Mouse (Mus musculus) forebrain, embryonic 12.5 days (tissue): ENCODE measurements around the gene Stoml1. TPM values are rescaled to one million over a fixed set of nuclear protein-coding genes. Genes with fewer than 3 reads are reported as not detected.

Experiments
- ATAC-seq: fragments of 200-750 bp; cut with Nextera tagmentation; 2 replicates; pipeline ENCODE4 v1.8.0; 2017; ENCODE audit warnings: moderate TSS enrichment; ENCODE audit not compliant: low FRiP score
- H3K27ac ChIP-seq: fragments of 300-500 bp; sonication (generic); 2 replicates; pipeline ENCODE4 v1.5.1; 2016; ENCODE audit warnings: mild to moderate bottlenecking
- H3K27me3 ChIP-seq: fragments of 300-500 bp; sonication (generic); 2 replicates; pipeline ENCODE4 v1.6.1; 2016; ENCODE audit warnings: mild to moderate bottlenecking
- H3K36me3 ChIP-seq: fragments of 300-500 bp; sonication (generic); replicated peaks from 2 replicates; pipeline ENCODE4 v1.6.1; 2016; ENCODE audit warnings: mild to moderate bottlenecking
- H3K4me1 ChIP-seq: fragments of 300-500 bp; sonication (generic); 2 replicates; pipeline ENCODE4 v1.6.1; 2016
- H3K4me2 ChIP-seq: fragments of 300-500 bp; sonication (generic); 2 replicates; pipeline ENCODE4 v1.6.1; 2016; ENCODE audit warnings: mild to moderate bottlenecking, moderate library complexity
- H3K4me3 ChIP-seq: fragments of 300-500 bp; sonication (generic); replicated peaks from 2 replicates; pipeline ENCODE4 v1.5.1; 2016; ENCODE audit warnings: mild to moderate bottlenecking
- H3K9ac ChIP-seq: fragments of 300-500 bp; sonication (generic); 2 replicates; pipeline ENCODE4 v1.6.1; 2016; ENCODE audit warnings: mild to moderate bottlenecking
- H3K9me3 ChIP-seq: fragments of 300-500 bp; sonication (generic); 2 replicates; pipeline ENCODE4 v1.6.1; 2016
- WGBS: fragments of 180-500 bp; shearing (Covaris S2); methylation state at CpG from one replicate; pipeline ENCODE4 v1.1.7; 2016; 5-methylcytosine and 5-hydroxymethylcytosine counted together
- microRNA-seq: library from miRNA; unstranded; fragments of <30 nt; microRNA quantifications from one replicate; pipeline ENCODE4, GENCODE M21; 2017
- polyA plus RNA-seq: library from polyadenylated mRNA; unstranded; fragments of >200 nt; fragmentation: Nextera tagmentation; extraction: Ambion mirVana; gene quantifications from 2 replicates; pipeline ENCODE4 v1.2.1, GENCODE M21; 2016

Stoml1 gene
- polyA plus RNA-seq, 1 experiment from 2014 or later, result 53.3 TPM

DNA sequence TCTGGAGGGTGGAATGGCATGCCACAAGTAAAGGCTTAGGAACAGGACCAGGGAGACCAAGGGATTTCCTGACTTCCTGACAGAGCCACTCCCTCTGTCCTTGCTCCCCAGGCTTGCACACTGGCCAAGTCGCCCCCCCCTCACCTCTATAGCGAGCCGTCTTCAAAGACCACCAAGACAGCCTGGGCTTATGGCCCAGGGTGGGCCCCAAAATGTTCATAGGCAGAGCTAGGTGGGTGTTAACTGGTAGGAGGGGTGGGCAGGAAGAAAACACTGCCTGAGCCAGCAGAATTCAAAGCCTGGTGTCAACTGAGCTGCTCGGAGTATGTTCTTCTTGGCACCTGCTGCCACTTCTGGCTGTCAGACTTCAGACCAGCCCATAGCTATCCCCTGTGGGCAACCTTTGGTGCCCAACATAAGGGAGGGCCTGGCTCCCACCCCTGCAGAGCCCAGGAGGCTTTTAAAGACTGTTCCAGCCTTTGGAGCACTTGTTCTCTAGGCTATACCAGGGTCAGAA is 45.1 kb downstream of the Stoml1 start:
- peaks cover 12% of the 10 kb centered on the region for H3K4me1 ChIP-seq
- ATAC-seq, result no peak
- no peak overlapping the region for H3K4me3 ChIP-seq
- no peak overlapping the region for H3K27ac ChIP-seq
- H3K27me3 ChIP-seq, result no peaks in the 10 kb centered on the region
- 71% methylated on average over 4 of the region's 4 CpGs for WGBS
- H3K36me3 ChIP-seq, result no peaks in the 10 kb centered on the region
- H3K4me2 ChIP-seq, result no peak overlapping the region
- H3K9me3 ChIP-seq, result no peaks in the 10 kb centered on the region
- no peak overlapping the region for H3K9ac ChIP-seq

DNA sequence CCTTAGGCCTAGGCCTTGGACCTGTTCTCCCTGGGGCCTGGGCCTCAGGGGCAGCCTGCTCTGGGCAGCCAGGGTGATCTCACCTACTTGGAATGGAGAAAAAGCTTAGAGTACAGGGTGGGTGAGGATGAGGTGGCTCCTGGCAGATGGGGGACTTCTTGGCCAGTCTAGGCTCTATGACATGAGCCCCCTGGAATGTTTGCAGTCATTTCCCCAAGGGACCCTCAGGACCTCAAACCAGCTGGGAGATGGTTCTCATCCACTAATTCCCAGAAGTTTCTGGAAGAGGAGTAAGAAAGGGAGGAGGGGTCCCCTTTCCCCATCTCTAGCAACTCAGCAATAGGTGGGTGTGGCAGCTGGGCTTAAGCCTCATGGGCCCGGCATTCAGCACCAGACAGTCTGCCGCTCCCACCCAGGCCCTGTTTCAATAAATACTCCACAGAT is 46.4 kb downstream of the Stoml1 start:
- Histone ChIP-seq H3K27me3 (no peaks in the 10 kb centered on the region), H3K4me1 (peaks cover 22% of the 10 kb centered on the region), H3K4me3 (no peak overlapping the region), H3K27ac (no peak overlapping the region), H3K9ac (no peak overlapping the region), H3K36me3 (no peaks in the 10 kb centered on the region), H3K9me3 (no peaks in the 10 kb centered on the region), H3K4me2 (no peak overlapping the region)
- WGBS, result 37% methylated on average over 2 of the region's 2 CpGs
- ATAC-seq, result no peak

DNA sequence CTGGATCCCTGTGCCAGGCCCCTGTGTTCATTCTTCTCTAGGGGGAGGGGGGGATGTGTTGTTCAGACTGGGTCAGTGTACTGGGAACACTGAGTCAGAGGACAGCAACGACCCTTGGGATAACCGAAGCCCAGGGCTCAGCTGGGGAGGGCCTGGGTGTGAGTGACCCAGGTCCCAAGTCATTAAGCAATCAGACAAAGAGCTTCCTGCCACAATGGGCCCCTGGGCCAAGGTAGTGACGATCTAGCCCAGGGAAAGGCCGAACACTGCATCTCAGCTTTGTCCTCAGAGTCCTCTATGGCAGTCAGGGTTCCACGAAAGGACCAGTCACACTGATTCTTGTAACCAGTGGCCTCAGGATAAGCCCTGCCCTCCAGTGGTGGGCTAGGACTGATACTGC is 50.2 kb downstream of the Stoml1 start:
- no peak overlapping the region for H3K9ac ChIP-seq
- 48% methylated on average over 5 of the region's 5 CpGs for WGBS
- no peak overlapping the region for H3K4me2 ChIP-seq
- peaks cover 20% of the 10 kb centered on the region for H3K4me1 ChIP-seq
- no peak for ATAC-seq
- H3K27ac ChIP-seq, result no peak overlapping the region
- no peaks in the 10 kb centered on the region for H3K36me3 ChIP-seq
- H3K4me3 ChIP-seq, result no peak overlapping the region
- H3K27me3 ChIP-seq, result no peaks in the 10 kb centered on the region
- no peaks in the 10 kb centered on the region for H3K9me3 ChIP-seq

DNA sequence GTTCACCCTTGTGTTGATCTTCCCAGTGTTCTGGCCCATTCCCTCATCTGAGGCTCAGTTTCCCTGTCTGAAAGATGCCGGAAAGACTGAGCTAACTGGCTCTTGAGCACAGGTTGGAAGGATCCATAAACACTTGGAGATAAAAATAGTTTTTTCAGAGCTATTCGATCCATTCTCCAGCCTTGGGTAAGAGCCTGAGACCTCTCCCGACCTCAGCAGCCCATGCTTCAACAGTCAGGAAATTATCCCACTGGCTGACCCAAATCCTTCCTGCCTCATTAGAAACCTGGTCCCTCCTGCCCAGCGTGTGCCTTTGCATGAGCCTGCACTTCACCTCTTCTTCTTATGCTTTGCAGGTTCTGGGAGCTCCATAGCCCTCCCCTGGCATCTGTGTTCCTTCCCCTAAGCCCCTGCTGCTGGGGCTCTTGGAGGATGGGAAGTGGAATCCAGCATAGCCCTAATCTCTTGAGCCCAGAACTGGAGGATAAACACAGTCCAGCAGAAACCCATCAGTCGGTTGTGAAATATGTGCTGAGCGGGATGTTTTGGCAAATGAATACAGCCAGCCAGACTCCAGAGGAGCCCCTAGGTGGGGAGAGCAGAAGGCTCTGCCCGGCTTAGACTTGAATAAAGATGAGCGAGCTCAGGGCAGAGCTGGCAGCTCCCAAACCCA is 50.8 kb downstream of the Stoml1 start:
- H3K4me3 ChIP-seq, result no peak overlapping the region
- peaks cover 25% of the 10 kb centered on the region for H3K4me1 ChIP-seq
- no peaks in the 10 kb centered on the region for H3K27me3 ChIP-seq
- H3K27ac ChIP-seq, result no peak overlapping the region
- ATAC-seq, result no peak
- no peak overlapping the region for H3K4me2 ChIP-seq
- H3K9me3 ChIP-seq, result no peaks in the 10 kb centered on the region
- no peaks in the 10 kb centered on the region for H3K36me3 ChIP-seq
- H3K9ac ChIP-seq, result no peak overlapping the region
- 71% methylated on average over 8 of the region's 8 CpGs for WGBS

DNA sequence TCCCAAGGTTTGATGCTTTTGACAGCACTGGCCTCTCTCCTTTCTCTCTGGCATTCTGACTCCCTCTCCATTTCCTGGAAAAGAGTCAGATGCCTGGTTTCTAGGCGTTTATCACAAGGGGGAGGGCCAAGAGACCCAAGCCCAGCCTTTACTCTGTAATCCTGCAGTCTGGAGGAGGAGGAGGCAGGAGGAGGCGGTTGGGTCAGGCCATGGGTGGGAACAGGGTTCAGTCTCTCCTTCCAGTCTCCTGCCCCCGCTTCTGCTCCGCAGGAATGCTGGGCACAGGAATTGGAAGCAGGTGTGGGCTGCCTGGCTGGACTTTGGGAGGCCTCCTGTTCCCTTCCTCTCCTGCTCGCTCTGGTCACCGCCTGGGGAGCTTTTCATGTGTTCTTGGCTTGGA is 52.7 kb downstream of the Stoml1 start:
- H3K27ac ChIP-seq, result no peak overlapping the region

DNA sequence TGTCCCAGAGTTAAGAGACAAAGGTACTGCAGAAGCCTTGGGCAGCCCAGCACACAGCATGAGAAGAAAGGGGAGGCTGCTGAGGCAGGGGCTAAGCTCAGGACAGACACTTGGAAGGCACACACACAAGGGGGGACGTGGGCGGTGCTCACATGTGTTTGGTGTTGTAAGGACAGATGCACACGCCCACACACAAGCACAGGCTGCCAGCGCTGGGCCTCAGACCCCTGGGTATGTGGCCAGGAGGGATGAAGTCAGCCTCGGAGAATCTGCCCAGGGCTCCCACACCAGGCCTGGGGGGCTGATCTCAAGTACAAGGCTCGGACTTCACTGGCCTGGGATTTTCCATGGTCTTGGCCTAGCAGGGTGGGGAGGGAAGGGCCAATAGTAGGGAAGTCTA is 55.4 kb downstream of the Stoml1 start:
- Histone ChIP-seq H3K27ac (no peak overlapping the region; the same call in 1 of the 2 replicates), H3K4me2 (no peak overlapping the region), H3K9ac (0 out of 2 replicates have a peak overlapping the region, but pooled peaks have one; percentile 25), H3K4me3 (no peak overlapping the region), H3K36me3 (no peaks in the 10 kb centered on the region), H3K4me1 (peaks cover 49% of the 10 kb centered on the region), H3K9me3 (no peaks in the 10 kb centered on the region), H3K27me3 (peaks cover 29% of the 10 kb centered on the region)
- no peak for ATAC-seq
- 27% methylated on average over 6 of the region's 6 CpGs for WGBS

More for the DNA sequence above, 52.7 kb downstream of the Stoml1 start:
- Histone ChIP-seq H3K9me3 (no peaks in the 10 kb centered on the region), H3K4me3 (no peak overlapping the region), H3K4me2 (no peak overlapping the region), H3K9ac (no peak overlapping the region), H3K4me1 (peaks cover 29% of the 10 kb centered on the region), H3K27me3 (peaks cover 3% of the 10 kb centered on the region; the same call in 1 of the 2 replicates), H3K36me3 (no peaks in the 10 kb centered on the region)
- WGBS, result 25% methylated on average over 6 of the region's 6 CpGs
- no peak for ATAC-seq

DNA sequence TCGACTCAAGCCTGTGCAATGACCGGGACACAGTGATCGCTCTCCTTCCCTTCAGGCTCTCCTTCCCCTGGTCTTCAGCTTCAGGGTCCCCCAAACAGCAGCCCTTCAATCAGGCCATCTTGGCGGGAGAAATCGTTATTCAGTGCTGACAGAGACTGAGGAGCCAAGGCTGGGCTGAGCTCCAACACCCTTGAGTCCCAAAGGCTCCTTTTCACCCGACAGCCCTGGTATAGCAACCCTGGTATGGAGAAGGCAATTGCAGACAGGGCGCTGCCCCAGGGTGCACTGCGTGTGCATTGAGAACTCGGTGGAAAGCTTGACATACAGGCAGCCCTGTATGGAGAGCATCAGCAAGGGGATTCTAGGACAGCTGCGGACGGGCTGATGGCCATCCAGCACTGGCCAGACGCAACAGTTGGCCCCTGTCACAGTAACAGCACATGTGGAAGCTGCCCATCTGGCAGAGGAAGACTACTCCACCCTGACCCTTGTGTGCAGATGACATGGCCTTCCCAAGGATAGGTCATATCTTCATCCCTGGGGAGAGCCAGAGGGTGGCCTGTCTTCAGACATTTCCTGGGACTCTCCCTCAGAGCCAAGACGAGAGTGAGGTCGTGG is 57.2 kb downstream of the Stoml1 start:
- Histone ChIP-seq H3K4me1 (peaks cover 49% of the 10 kb centered on the region), H3K27me3 (peaks cover 41% of the 10 kb centered on the region), H3K36me3 (no peaks in the 10 kb centered on the region), H3K27ac (no peak overlapping the region), H3K9ac (no peak overlapping the region), H3K4me2 (no peak overlapping the region), H3K4me3 (no peak overlapping the region), H3K9me3 (no peaks in the 10 kb centered on the region)
- WGBS, result 86% methylated on average over 14 of the region's 14 CpGs
- no peak for ATAC-seq

DNA sequence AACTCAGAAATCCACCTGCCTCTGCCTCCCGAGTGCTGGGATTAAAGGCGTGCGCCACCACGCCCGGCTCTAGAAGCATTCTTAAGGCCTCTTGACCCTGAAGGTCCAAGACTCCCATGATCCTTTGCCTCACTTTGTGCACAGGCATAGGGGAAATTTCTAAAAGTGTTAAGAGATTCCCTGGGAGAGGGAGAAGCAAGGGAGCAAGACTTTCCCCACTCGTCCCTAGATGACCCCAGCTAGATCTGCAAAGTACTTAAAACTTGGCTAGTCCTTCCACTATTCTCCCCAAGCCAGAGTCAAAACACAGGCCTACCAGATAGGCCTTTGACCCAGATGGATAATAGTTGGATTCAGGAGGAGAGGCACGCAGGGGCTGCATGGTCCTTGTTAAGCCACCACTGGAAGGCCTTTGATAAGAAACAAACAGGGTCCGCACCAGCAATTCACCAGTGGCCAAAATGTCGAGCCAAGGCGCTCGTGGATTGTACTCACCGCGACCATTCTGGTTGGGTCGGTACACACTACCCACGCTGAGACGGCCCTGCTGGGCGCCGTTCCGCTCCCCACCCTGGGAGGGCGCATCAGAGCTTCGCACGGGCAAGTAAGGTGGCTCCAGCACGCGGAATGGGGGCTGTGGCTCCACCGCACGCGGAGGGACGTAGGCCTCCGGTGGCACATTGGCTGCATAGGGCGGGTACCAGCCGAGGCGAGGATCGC is 58.4 kb downstream of the Stoml1 start:
- H3K4me1 ChIP-seq, result peaks cover 56% of the 10 kb centered on the region
- no peak overlapping the region for H3K27ac ChIP-seq
- H3K4me3 ChIP-seq, result peak overlapping the region; percentile 40
- peak overlapping the region; percentile 57 for H3K4me2 ChIP-seq
- ATAC-seq, result no peak
- H3K27me3 ChIP-seq, result peaks cover 41% of the 10 kb centered on the region
- H3K9ac ChIP-seq, result 0 out of 2 replicates have a peak overlapping the region, but pooled peaks have one; percentile 50
- H3K36me3 ChIP-seq, result no peaks in the 10 kb centered on the region
- H3K9me3 ChIP-seq, result no peaks in the 10 kb centered on the region
- 58% methylated on average over 33 of the region's 33 CpGs for WGBS

Small RNA genes within 50 kb of the gene (microRNA-seq; reads per million reads assigned to microRNA genes)
- gene Mir6385, result not detected

Other genes with a start within 250 kb of the Stoml1 start
- gene Cyp11a1, start 246.8 kb upstream of the Stoml1 start, polyA plus RNA-seq, result 0.19 and 0.45 TPM in 2 replicates
- gene Stra6, start 189.4 kb upstream of the Stoml1 start, polyA plus RNA-seq, result 10.7 and 11.6 TPM in 2 replicates
- gene Ccdc33, start 134.3 kb upstream of the Stoml1 start, polyA plus RNA-seq, result 1.5 and 2.4 TPM in 2 replicates
- 16.4 and 17.9 TPM in 2 replicates for gene Islr, start 48.9 kb upstream of the Stoml1 start, polyA plus RNA-seq
- 52.3 and 60.8 TPM in 2 replicates for gene Islr2, start 48.8 kb upstream of the Stoml1 start, polyA plus RNA-seq
- gene Pml, start 3.4 kb upstream of the Stoml1 start, polyA plus RNA-seq, result 11.1 TPM in 2 replicates
- 9.1 and 10.9 TPM in 2 replicates for gene Loxl1, start 60.0 kb downstream of the Stoml1 start, polyA plus RNA-seq
- not detected in 2 replicates for gene Tbc1d21, start 117.3 kb downstream of the Stoml1 start, polyA plus RNA-seq
- 4.0 and 4.7 TPM in 2 replicates for gene Insyn1, start 235.4 kb downstream of the Stoml1 start, polyA plus RNA-seq